Comparison of ENCODE assay signal across 9 mouse cellular contexts in the genomic region with DNA sequence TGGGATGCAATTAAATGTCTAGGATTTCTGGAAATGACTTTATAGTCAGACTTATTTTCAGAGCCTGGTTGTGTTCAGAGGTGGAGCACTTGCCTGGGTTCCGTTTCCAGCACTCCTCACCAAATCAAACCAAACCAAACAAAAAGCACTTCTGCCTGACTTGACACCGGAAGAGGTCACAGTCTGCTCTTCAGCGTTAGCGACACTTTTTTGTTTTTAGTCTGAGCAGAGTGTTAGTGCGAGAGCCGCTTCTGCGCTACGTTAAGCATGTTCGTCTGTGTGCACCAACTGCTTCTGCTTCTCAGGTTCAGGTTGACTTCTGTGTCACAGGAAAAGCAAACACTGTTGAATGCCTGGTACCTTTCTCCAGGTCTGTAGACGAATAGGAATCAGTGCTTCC. TPM values are rescaled to one million over a fixed set of nuclear protein-coding genes. Genes with fewer than 3 reads are reported as not detected.
DNase-seq lines count a peak whose midpoint lies in the region; ATAC-seq lines count a peak whose summit lies in the region.
"Had no signal": no experiment of that assay in that cellular context is flagged by ENCODE, and none has a peak within 500 bp of the region (broad histone marks: within the 10 kb centered on the region; RNA-seq: fewer than 3 reads in every experiment).

No protein-coding gene starts in this region.

- peaks cover 7% of the 10 kb centered on the region for H3K36me3 ChIP-seq in heart, embryonic 12.5 days
- H3K36me3 ChIP-seq in embryonic facial prominence, embryonic 14.5 days (ENCODE audit: control insufficient read depth, insufficient read depth, low read length), result no peaks in the 10 kb centered on the region
- H3K36me3 ChIP-seq: midbrain, embryonic 13.5 days had no signal

- 0 out of 2 replicates have a peak, but pooled peaks cover 3% of the 10 kb centered on the region for H3K9me3 ChIP-seq in heart, embryonic 12.5 days (replicated peaks)
- no peaks in the 10 kb centered on the region for H3K9me3 ChIP-seq in embryonic facial prominence, embryonic 14.5 days (ENCODE audit: control insufficient read depth, low read length)
- H3K9me3 ChIP-seq: midbrain, embryonic 13.5 days had no signal

- no peak overlapping the region for H3K4me3 ChIP-seq in heart, embryonic 12.5 days
- H3K4me3 ChIP-seq in embryonic facial prominence, embryonic 14.5 days (ENCODE audit: low read depth, low read length), result no peak overlapping the region
- H3K4me3 ChIP-seq: midbrain, embryonic 13.5 days had no signal

- H3K4me1 ChIP-seq in heart, embryonic 12.5 days (replicated peaks), result peaks cover 85% of the 10 kb centered on the region
- H3K4me1 ChIP-seq in embryonic facial prominence, embryonic 14.5 days (ENCODE audit: control insufficient read depth, insufficient read depth, low read length), result peaks cover 29% of the 10 kb centered on the region

- no peak for ATAC-seq in heart, embryonic 12.5 days (ENCODE audit: insufficient number of reproducible peaks, low FRiP score)
- no peak for ATAC-seq in embryonic facial prominence, embryonic 14.5 days (ENCODE audit: low read depth)
- ATAC-seq: midbrain, embryonic 13.5 days had no signal

- no peaks in the 10 kb centered on the region for H3K27me3 ChIP-seq in heart, embryonic 12.5 days (replicated peaks)
- no peaks in the 10 kb centered on the region for H3K27me3 ChIP-seq in embryonic facial prominence, embryonic 14.5 days (replicated peaks; ENCODE audit: control insufficient read depth, insufficient read depth, low read length)
- H3K27me3 ChIP-seq: midbrain, embryonic 13.5 days had no signal

- no peak for DNase-seq in heart, postnatal 25 days (ENCODE audit: low spot score)
- DNase-seq in B cell, adult 2 months, result peak; percentile 60 to 65
- DNase-seq in embryonic facial prominence, embryonic 14.5 days (ENCODE audit: low spot score), result no peak
- peak; percentile 49 for DNase-seq in lung, postnatal 25 days (ENCODE audit: low spot score)
- no peak for DNase-seq in right cerebral cortex, postnatal 4 days
- DNase-seq in right cerebral cortex, postnatal 14 days, result no peak
- DNase-seq in cerebellum, postnatal 14 days, result no peak

- H3K27ac ChIP-seq in heart, embryonic 12.5 days (ENCODE audit: poor library complexity, severe bottlenecking), result peak overlapping the region; percentile 78
- H3K27ac ChIP-seq in embryonic facial prominence, embryonic 14.5 days (replicated peaks; ENCODE audit: low read depth, low read length), result 0 out of 2 replicates have a peak overlapping the region, but pooled peaks have one; percentile 7
- H3K27ac ChIP-seq: midbrain, embryonic 13.5 days had no signal

- intact Hi-C loops in heart, postnatal 25 days (cut with DNase I), result loop anchor here (5.0 kb wide), 2 partner anchors 33 to 42 kb away; partner anchors contain the start of gene Add3

- H3K9ac ChIP-seq in heart, embryonic 12.5 days, result peak overlapping the region; percentile 38; the same call in 1 of the 2 replicates
- H3K9ac ChIP-seq in embryonic facial prominence, embryonic 14.5 days (ENCODE audit: low read depth, low read length), result no peak overlapping the region
- H3K9ac ChIP-seq: midbrain, embryonic 13.5 days had no signal

- WGBS in heart, embryonic 12.5 days, result 26% methylated on average over 10 of the region's 10 CpGs
- WGBS in embryonic facial prominence, embryonic 14.5 days, result 45% methylated on average over 10 of the region's 10 CpGs

- H3K4me2 ChIP-seq in heart, embryonic 12.5 days, result peak overlapping the region; percentile 42
- peak overlapping the region; percentile 16; the same call in 1 of the 2 replicates for H3K4me2 ChIP-seq in embryonic facial prominence, embryonic 14.5 days (ENCODE audit: low read depth, low read length)
- H3K4me2 ChIP-seq: midbrain, embryonic 13.5 days had no signal

RNA-seq across cellular contexts. Expression of gene Add3, which starts 44.0 kb away (rescaled TPM):
- polyA plus RNA-seq in heart, embryonic 12.5 days (2016; fragmentation: Nextera tagmentation; extraction: Ambion mirVana), result 154 and 157 TPM in 2 replicates
- 10 to 100 TPM; 50.2 to 53.3 TPM for total RNA-seq in heart, postnatal 25 days (2021)
- 76.2 and 89.1 TPM in 2 replicates for polyA plus RNA-seq in embryonic facial prominence, embryonic 14.5 days (2014; fragmentation: Nextera tagmentation; extraction: Ambion mirVana)

Comparison
In these comparisons a context has a peak if more than half of its experiments do, and no peak if none do; other contexts are left out.
1. DNase-seq: peak in B cell, adult 2 months (2 of 2) and lung, postnatal 25 days (single experiment); none in heart, postnatal 25 days (single experiment), embryonic facial prominence, embryonic 14.5 days (single experiment), right cerebral cortex, postnatal 4 days (single experiment), right cerebral cortex, postnatal 14 days (single experiment) and cerebellum, postnatal 14 days (0 of 2).